Mouse (Mus musculus): ENCODE results near the gene Inip. TPM values are rescaled to one million over a fixed set of nuclear protein-coding genes. Genes with fewer than 3 reads are reported as not detected.

Inip gene
- polyA plus RNA-seq (2014; fragmentation: Nextera tagmentation; extraction: Ambion mirVana): 40.2 and 46.1 TPM in 2 replicates

DNA sequence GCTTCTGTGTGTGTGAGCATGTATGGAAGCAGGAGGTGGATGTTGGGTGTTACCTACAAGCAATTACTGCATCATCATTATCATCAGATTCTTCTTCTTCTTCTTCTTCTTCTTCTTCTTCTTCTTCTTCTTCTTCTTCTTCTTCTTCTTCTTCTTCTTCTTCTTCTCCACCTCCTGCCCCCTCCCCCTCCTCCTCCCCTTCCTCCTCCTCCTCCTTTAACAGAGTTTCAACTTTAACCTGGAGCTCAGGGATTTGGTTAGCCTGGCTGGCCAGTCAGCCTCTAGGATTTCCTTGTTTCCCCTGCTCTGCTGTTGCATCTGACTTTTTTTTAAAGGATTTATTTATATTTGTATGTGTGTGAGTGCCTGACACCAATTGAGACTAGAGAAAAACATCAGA is at the start of gene Inip:
TSS of gene Inip (minus strand) at position 101 of the 400 bp plus-strand sequence.
- no peaks in the 10 kb centered on the region for H3K9me3 ChIP-seq (ENCODE audit: control insufficient read depth, low read length)
- no peak within 1 kb of the TSS for H3K4me2 ChIP-seq (ENCODE audit: low read length)
- H3K27me3 ChIP-seq (ENCODE audit: control insufficient read depth, insufficient read depth, low read length): no peaks in the 10 kb centered on the region
- H3K36me3 ChIP-seq (ENCODE audit: control insufficient read depth, insufficient read depth, low read length): no peaks in the 10 kb centered on the region
- ATAC-seq (ENCODE audit: insufficient number of reproducible peaks, insufficient read depth, low FRiP score, low read depth): no peak
- no peak within 1 kb of the TSS for H3K9ac ChIP-seq (ENCODE audit: low read length)
- H3K4me3 ChIP-seq (ENCODE audit: control insufficient read depth in 1 of 2, insufficient read depth in 1 of 2, low read depth in 1 of 2, low read length in 2 of 2): no peak within 1 kb of the TSS
- H3K27ac ChIP-seq (replicated peaks in 1 of 2; ENCODE audit: control insufficient read depth in 1 of 2, insufficient read depth in 1 of 2, low read depth in 2 of 2, low read length in 2 of 2): no peak within 1 kb of the TSS
- peaks cover 3 to 10% of the 10 kb centered on the region in 2 experiments for H3K4me1 ChIP-seq (ENCODE audit: control insufficient read depth in 2 of 2, insufficient read depth in 2 of 2, low read length in 2 of 2)

DNA sequence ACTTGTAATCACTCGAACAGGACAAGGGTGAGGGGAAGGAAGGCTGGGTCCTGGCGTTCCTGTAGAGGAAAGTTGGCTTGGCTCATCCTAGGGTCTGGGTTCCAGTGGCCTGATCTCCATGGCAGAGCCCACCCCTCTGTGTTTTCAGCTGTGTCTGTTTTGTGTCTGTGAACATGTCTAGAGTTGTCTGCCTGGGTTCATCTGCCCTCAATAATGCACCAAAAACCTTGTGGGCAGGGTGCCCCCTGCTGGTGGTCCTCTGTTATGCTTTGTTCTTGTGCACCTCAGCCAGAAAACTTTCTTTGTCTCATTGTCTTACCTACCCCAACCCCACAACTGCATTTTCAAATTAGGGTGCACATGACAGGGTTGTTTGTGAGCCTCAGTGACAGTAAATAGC is 48.8 kb upstream of the Inip start:
- Histone ChIP-seq H3K27me3 (ENCODE audit: control insufficient read depth, insufficient read depth, low read length) (no peaks in the 10 kb centered on the region), H3K4me1 (ENCODE audit: control insufficient read depth in 2 of 2, insufficient read depth in 2 of 2, low read length in 2 of 2) (peaks cover 2 to 8% of the 10 kb centered on the region in 2 experiments; a peak in 3 of 4 replicates), H3K9ac (ENCODE audit: low read length) (no peak overlapping the region), H3K36me3 (ENCODE audit: control insufficient read depth, insufficient read depth, low read length) (no peaks in the 10 kb centered on the region), H3K27ac (replicated peaks in 1 of 2; ENCODE audit: control insufficient read depth in 1 of 2, insufficient read depth in 1 of 2, low read depth in 2 of 2, low read length in 2 of 2) (no peak overlapping the region), H3K9me3 (ENCODE audit: control insufficient read depth, low read length) (peaks cover 3% of the 10 kb centered on the region; the same call in 1 of the 2 replicates), H3K4me3 (ENCODE audit: control insufficient read depth in 1 of 2, insufficient read depth in 1 of 2, low read depth in 1 of 2, low read length in 2 of 2) (no peak overlapping the region), H3K4me2 (ENCODE audit: low read length) (no peak overlapping the region)
- 41% methylated on average over 2 of the region's 2 CpGs for WGBS
- ATAC-seq (ENCODE audit: insufficient number of reproducible peaks, insufficient read depth, low FRiP score, low read depth): no peak

DNA sequence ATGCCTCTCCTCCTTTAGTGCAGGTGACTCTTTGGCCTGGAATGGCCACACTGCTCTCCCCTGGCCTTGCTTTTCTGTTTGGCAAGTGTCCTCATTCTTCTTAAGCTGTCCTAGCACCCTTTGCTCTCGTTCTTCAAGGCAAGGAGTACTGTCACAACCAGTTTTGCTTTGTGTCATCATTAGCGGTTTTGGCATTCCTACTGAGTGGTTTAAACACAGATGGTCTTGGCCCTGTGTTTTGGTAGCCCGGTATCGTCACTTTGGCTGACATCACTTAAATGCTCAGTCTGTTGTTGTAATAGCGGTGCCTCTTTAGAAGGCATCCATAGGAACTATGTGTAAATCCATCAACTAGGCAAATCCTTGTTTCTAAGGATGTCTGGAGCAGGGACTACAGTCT is 46.1 kb upstream of the Inip start:
- 85% methylated on average over 5 of the region's 5 CpGs for WGBS
- no peaks in the 10 kb centered on the region for H3K36me3 ChIP-seq (ENCODE audit: control insufficient read depth, insufficient read depth, low read length)
- H3K9me3 ChIP-seq (ENCODE audit: control insufficient read depth, low read length): peaks cover 3% of the 10 kb centered on the region; the same call in 1 of the 2 replicates
- H3K9ac ChIP-seq (ENCODE audit: low read length): no peak overlapping the region
- no peak for ATAC-seq (ENCODE audit: insufficient number of reproducible peaks, insufficient read depth, low FRiP score, low read depth)
- no peak overlapping the region for H3K27ac ChIP-seq (replicated peaks in 1 of 2; ENCODE audit: control insufficient read depth in 1 of 2, insufficient read depth in 1 of 2, low read depth in 2 of 2, low read length in 2 of 2)
- peaks cover 4 to 11% of the 10 kb centered on the region in 2 experiments; a peak in 3 of 4 replicates for H3K4me1 ChIP-seq (ENCODE audit: control insufficient read depth in 2 of 2, insufficient read depth in 2 of 2, low read length in 2 of 2)
- no peak overlapping the region for H3K4me2 ChIP-seq (ENCODE audit: low read length)
- H3K4me3 ChIP-seq (ENCODE audit: control insufficient read depth in 1 of 2, insufficient read depth in 1 of 2, low read depth in 1 of 2, low read length in 2 of 2): no peak overlapping the region
- H3K27me3 ChIP-seq (ENCODE audit: control insufficient read depth, insufficient read depth, low read length): no peaks in the 10 kb centered on the region

DNA sequence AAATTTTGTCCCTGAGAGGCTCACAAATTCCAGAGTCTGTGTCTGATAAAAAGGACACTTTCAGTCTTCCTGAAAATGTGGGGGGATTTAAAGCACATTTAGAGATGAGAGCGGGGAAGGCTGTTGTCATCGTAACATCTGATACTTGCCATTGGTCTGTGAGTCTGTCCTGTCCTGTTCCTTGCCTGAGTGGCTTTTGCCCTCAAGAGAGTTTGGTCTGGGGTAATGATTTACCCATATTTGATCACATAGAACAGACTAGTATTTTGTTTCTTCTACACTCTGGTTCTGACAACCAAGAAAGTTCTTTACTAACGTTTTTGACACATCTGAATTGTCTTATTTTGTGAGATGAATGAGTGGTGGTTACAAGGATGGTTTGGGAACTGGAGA is 43.9 kb upstream of the Inip start:
- no peak overlapping the region for H3K4me2 ChIP-seq (ENCODE audit: low read length)
- no peak overlapping the region for H3K4me3 ChIP-seq (ENCODE audit: control insufficient read depth in 1 of 2, insufficient read depth in 1 of 2, low read depth in 1 of 2, low read length in 2 of 2)
- ATAC-seq (ENCODE audit: insufficient number of reproducible peaks, insufficient read depth, low FRiP score, low read depth): no peak
- WGBS: 87% methylated on average over 3 of the region's 3 CpGs
- H3K27me3 ChIP-seq (ENCODE audit: control insufficient read depth, insufficient read depth, low read length): no peaks in the 10 kb centered on the region
- no peaks in the 10 kb centered on the region for H3K36me3 ChIP-seq (ENCODE audit: control insufficient read depth, insufficient read depth, low read length)
- peaks cover 9 to 21% of the 10 kb centered on the region in 2 experiments for H3K4me1 ChIP-seq (ENCODE audit: control insufficient read depth in 2 of 2, insufficient read depth in 2 of 2, low read length in 2 of 2)
- no peak overlapping the region for H3K9ac ChIP-seq (ENCODE audit: low read length)
- H3K27ac ChIP-seq (replicated peaks in 1 of 2; ENCODE audit: control insufficient read depth in 1 of 2, insufficient read depth in 1 of 2, low read depth in 2 of 2, low read length in 2 of 2): no peak overlapping the region
- no peaks in the 10 kb centered on the region for H3K9me3 ChIP-seq (ENCODE audit: control insufficient read depth, low read length)

DNA sequence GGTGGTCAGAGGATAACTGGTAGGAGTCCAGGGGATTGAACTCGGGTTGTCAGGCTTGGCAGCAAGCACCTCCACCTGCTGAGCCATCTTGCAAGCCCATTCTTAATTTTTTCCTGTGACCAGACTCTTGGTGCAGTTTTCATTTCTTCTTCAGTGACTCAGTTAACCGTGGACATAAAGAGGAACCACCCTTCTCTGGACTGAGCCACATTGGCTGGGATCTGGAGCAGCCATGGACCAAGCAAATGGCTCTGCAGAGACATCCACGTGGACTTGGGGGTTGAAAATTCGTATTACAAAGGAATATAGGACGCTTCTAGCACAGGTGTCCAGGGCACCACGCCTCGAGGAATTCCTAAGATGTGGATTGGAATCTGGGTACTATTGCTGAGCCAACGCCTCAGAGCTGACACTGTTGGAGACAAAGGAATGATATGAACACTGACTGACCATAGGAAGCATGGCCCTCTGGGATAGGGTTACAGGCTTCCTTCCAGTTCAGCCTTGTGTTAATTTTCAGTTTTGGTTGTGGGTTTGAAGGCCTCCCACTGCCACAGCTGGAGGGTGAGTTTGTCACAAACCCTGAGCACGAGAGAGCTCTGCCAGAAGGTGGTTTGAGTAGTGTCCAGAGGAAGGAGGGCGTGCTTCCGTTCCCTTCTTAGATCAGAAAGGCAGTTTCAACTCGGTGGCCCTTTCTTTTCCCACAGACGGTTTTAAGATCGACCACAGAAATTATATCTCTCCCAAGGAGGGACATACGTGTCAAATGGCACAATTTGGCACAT is 43.3 kb upstream of the Inip start:
- no peaks in the 10 kb centered on the region for H3K27me3 ChIP-seq (ENCODE audit: control insufficient read depth, insufficient read depth, low read length)
- H3K9me3 ChIP-seq (ENCODE audit: control insufficient read depth, low read length): no peaks in the 10 kb centered on the region
- ATAC-seq (ENCODE audit: insufficient number of reproducible peaks, insufficient read depth, low FRiP score, low read depth): no peak
- peaks cover 7 to 17% of the 10 kb centered on the region in 2 experiments for H3K4me1 ChIP-seq (ENCODE audit: control insufficient read depth in 2 of 2, insufficient read depth in 2 of 2, low read length in 2 of 2)
- 84% methylated on average over 15 of the region's 15 CpGs for WGBS
- H3K36me3 ChIP-seq (ENCODE audit: control insufficient read depth, insufficient read depth, low read length): no peaks in the 10 kb centered on the region
- no peak overlapping the region for H3K4me2 ChIP-seq (ENCODE audit: low read length)
- H3K4me3 ChIP-seq (ENCODE audit: control insufficient read depth in 1 of 2, insufficient read depth in 1 of 2, low read depth in 1 of 2, low read length in 2 of 2): no peak overlapping the region
- no peak overlapping the region for H3K27ac ChIP-seq (replicated peaks in 1 of 2; ENCODE audit: control insufficient read depth in 1 of 2, insufficient read depth in 1 of 2, low read depth in 2 of 2, low read length in 2 of 2)
- no peak overlapping the region for H3K9ac ChIP-seq (ENCODE audit: low read length)

DNA sequence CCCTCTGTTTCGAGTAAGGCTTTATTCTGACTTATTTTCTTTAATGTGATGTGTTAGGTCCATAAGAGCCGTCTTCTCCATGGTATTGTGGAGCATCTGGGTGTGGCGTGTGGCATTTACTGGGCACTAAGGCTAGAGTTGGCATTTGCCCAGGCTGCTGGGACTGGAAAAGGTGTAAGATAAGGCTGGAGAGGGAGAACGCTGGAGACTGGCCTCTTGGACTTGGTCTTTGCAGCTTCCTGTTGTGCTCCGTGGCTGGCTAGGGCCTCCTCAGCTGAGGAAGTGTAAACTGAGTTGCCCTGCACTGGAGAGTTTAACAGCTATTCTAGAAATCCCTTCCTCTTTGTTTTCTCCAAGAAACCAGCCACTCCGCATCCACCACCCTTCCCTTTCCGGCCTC is 36.3 kb upstream of the Inip start:
- Histone ChIP-seq H3K4me2 (ENCODE audit: low read length) (no peak overlapping the region), H3K9ac (ENCODE audit: low read length) (0 out of 2 replicates have a peak overlapping the region, but pooled peaks have one; percentile 21)
- whole genome bisulfite sequencing: 41% methylated on average over 7 of the region's 7 CpGs

DNA sequence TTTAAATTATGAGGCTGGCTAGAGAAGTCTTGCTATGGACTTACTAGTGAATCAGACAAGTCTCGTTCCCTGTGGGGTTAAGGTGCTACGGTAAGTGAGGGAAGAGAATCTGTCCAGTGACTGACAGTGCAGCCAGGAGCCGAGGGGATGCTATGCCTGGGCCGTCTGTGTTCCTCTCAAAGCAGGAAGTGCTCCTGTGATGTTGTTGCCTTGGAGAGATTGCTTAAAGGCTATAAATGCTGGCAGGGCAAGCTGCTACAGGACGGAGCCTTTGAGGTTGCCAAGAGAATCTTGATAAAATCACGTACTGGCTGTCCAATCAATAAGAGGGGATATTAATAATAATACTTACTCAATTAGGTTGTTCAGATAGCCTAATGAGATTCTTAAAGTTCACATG is 31.4 kb upstream of the Inip start:
- H3K4me3 ChIP-seq (ENCODE audit: control insufficient read depth in 1 of 2, insufficient read depth in 1 of 2, low read depth in 1 of 2, low read length in 2 of 2): no peak overlapping the region
- no peaks in the 10 kb centered on the region for H3K27me3 ChIP-seq (ENCODE audit: control insufficient read depth, insufficient read depth, low read length)
- H3K4me2 ChIP-seq (ENCODE audit: low read length): no peak overlapping the region
- H3K9me3 ChIP-seq (ENCODE audit: control insufficient read depth, low read length): no peaks in the 10 kb centered on the region
- WGBS: 53% methylated on average over 6 of the region's 6 CpGs
- H3K4me1 ChIP-seq (ENCODE audit: control insufficient read depth in 2 of 2, insufficient read depth in 2 of 2, low read length in 2 of 2): peaks cover 5% of the 10 kb centered on the region in 2 experiments
- ATAC-seq (ENCODE audit: insufficient number of reproducible peaks, insufficient read depth, low FRiP score, low read depth): no peak
- no peaks in the 10 kb centered on the region for H3K36me3 ChIP-seq (ENCODE audit: control insufficient read depth, insufficient read depth, low read length)
- no peak overlapping the region for H3K27ac ChIP-seq (replicated peaks in 1 of 2; ENCODE audit: control insufficient read depth in 1 of 2, insufficient read depth in 1 of 2, low read depth in 2 of 2, low read length in 2 of 2)
- no peak overlapping the region for H3K9ac ChIP-seq (ENCODE audit: low read length)

More for the DNA sequence above, 36.3 kb upstream of the Inip start:
- Histone ChIP-seq H3K36me3 (ENCODE audit: control insufficient read depth, insufficient read depth, low read length) (no peaks in the 10 kb centered on the region), H3K9me3 (ENCODE audit: control insufficient read depth, low read length) (no peaks in the 10 kb centered on the region), H3K4me1 (ENCODE audit: control insufficient read depth in 2 of 2, insufficient read depth in 2 of 2, low read length in 2 of 2) (peaks cover 18 to 25% of the 10 kb centered on the region in 2 experiments), H3K4me3 (ENCODE audit: control insufficient read depth in 1 of 2, insufficient read depth in 1 of 2, low read depth in 1 of 2, low read length in 2 of 2) (no peak overlapping the region), H3K27me3 (ENCODE audit: control insufficient read depth, insufficient read depth, low read length) (no peaks in the 10 kb centered on the region), H3K27ac (replicated peaks in 1 of 2; ENCODE audit: control insufficient read depth in 1 of 2, insufficient read depth in 1 of 2, low read depth in 2 of 2, low read length in 2 of 2) (peak overlapping the region; percentile 42 to 77)
- ATAC-seq (ENCODE audit: insufficient number of reproducible peaks, insufficient read depth, low FRiP score, low read depth): peak; percentile 58; the same call in 1 of the 2 replicates
